Mouse (Mus musculus): Measurements from ENCODE around the gene Lck. TPM values are rescaled to one million over a fixed set of nuclear protein-coding genes. Genes with fewer than 3 reads are reported as not detected.

Lck gene
- total RNA-seq, 2 experiments from 2014 or later: not detected

GRCm38 (mm10) chr4:129578466-129578865, 5.0 kb upstream of the Lck start, which contains the start of gene Fam167b:
Gene Fam167b, minus strand, starts transcription at chr4:129578549.
- no peak for TF ChIP-seq CTCF (IDR thresholded peaks at IDR 0.05)
- Histone ChIP-seq H3K4me3 (peak within 1 kb of the TSS; percentile 36), H3K27ac (no peak within 1 kb of the TSS)
- intact Hi-C loops (cut with DNase I): no loop called here
- peak; percentile 36 for DNase-seq

DNA sequence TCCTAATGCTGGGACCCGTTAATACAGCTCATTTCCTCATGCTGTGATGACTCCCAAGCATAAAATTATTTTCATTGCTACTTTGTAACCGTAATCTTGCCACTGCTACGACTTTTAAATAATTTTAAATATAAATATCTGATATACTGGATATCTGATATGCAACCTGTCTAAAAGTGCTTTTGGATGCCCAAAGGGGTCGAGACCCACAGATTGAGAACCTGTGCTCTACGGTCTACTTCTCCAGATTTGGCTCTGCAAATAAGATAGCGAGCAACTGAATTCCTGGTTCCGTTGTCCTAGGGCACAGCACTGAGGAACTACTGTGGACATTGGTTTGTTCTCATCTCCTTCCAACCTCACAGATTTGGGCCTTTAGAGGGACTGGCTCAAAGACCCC, 4.2 kb upstream of the Lck start:
- TF ChIP-seq CTCF (IDR thresholded peaks at IDR 0.05): no peak
- H3K4me3 ChIP-seq: no peak overlapping the region
- no peak for DNase-seq
- intact Hi-C loops (cut with DNase I): no loop called here
- H3K27ac ChIP-seq: no peak overlapping the region

GRCm38 (mm10) chr4:129576863-129577491, 3.5 kb upstream of the Lck start:
- no peak overlapping the region for H3K27ac ChIP-seq
- peak; percentile 75 for TF ChIP-seq CTCF (IDR thresholded peaks at IDR 0.05)
- DNase-seq: peak; percentile 78
- intact Hi-C loops (cut with DNase I): no loop called here
- peak overlapping the region; percentile 36 for H3K4me3 ChIP-seq

DNA sequence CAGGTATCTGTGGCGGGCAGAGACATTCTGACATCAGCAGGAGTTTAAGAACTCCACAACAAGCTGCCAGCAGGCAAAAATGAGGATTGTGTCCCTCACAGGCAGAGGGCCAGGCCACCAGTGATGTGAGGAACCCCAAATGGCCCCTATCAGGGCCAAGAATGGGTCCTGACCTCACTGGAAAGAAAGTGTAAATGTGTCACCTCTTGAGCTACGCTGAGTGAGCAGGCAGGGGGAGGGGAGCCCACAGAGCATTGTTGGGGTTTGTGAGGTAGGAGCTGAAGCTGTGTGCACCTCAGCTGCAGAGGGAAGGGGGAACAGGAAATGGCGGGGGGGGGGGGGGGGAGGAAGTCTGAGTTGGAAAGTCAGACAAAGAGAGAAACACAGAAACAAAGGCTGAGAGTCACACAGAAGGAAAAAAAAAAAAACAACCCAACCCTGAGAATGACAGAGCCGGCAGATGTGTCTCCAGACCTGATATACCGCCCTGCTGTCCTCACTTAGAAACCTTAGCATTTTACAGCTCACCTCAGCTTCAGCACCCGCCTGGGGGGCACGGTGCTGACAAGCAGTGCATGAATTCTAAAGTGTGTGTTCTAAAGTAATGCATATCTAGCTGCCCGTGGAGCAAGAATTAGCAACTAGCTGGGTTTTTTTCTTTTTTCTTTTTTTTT, 1.9 kb upstream of the Lck start:
- Histone ChIP-seq H3K27ac (no peak overlapping the region), H3K4me3 (no peak overlapping the region)
- intact Hi-C loops (cut with DNase I): no loop called here
- DNase-seq: no peak
- no peak for TF ChIP-seq CTCF (IDR thresholded peaks at IDR 0.05)

DNA sequence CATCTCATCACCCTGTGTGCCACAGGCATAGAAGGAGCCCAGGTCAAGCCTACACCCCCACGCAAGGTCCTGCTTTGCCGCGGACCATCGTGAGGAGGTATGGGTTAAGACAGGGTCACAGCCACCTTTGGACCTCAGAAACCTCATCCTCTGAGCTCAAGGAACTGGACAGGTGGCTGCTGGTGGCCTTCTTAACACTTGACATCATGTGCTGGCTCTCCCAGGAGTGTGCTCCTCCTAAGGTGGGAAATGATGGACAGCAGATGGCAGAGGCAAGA, 409 bp downstream of the Lck start:
- intact Hi-C loops (cut with DNase I): no loop called here
- no peak for DNase-seq
- no peak for TF ChIP-seq CTCF (IDR thresholded peaks at IDR 0.05)
- no peak overlapping the region for H3K4me3 ChIP-seq
- no peak overlapping the region for H3K27ac ChIP-seq

GRCm38 (mm10) chr4:129572236-129573092, 977 bp downstream of the Lck start:
- TF ChIP-seq CTCF (IDR thresholded peaks at IDR 0.05): no peak
- intact Hi-C loops (cut with DNase I): no loop called here
- DNase-seq: no peak
- no peak overlapping the region for H3K27ac ChIP-seq
- H3K4me3 ChIP-seq: no peak overlapping the region

DNA sequence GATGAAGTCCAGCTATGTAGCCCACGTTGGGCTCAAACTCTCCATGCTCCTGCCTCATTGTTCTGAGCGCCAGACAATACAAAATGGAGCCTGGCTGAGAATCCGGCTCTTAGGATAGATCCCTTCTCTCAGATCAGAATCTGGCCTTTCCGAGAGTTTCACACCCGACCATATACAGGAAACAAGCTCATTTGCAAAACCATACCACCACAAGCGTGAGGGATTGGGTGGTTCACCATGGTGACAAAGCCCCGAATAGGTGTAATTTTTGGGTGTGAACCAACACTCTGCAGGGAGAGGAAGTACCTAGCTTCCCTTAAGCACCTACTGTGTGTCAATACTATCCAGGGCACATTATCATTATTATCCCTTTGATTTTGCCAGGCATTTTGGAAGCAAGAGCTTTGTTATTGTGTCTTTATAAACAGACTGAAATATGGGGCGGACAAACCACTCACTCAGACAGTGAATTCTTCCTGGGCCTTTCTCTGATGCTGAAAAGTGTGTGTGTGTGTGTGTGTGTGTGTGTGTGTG, 1.8 kb downstream of the Lck start:
- intact Hi-C loops (cut with DNase I): no loop called here
- no peak for DNase-seq
- no peak overlapping the region for H3K4me3 ChIP-seq
- no peak for TF ChIP-seq CTCF (IDR thresholded peaks at IDR 0.05)
- no peak overlapping the region for H3K27ac ChIP-seq

- no peak for TF ChIP-seq CTCF (IDR thresholded peaks at IDR 0.05)
- Histone ChIP-seq H3K4me3 (no peak overlapping the region), H3K27ac (no peak overlapping the region)
- DNase-seq: no peak
- intact Hi-C loops (cut with DNase I): no loop called here
Observed at GRCm38 (mm10) chr4:129570028-129570427, 3.4 kb downstream of the Lck start.

DNA sequence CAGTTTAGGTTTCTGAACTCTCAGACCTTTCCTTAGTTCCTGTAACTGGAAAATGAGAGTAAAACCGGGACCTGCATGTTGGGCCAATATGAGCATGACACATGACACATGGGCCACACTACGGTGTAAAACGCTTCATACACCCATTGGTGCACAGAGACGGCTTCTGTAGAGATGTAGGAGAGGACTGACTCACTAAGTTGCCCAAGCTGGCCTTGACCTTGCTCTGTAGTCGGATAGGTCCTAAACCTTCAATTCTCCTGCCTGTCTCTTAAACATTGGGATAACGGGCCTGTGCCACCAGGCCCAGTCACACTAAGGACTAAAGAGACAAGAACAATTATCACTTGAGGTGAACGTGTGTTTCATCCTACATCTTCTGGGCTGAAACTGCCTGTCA, 5.1 kb downstream of the Lck start:
- Histone ChIP-seq H3K4me3 (no peak overlapping the region), H3K27ac (no peak overlapping the region)
- no peak for TF ChIP-seq CTCF (IDR thresholded peaks at IDR 0.05)
- no peak for DNase-seq
- intact Hi-C loops (cut with DNase I): no loop called here

GRCm38 (mm10) chr4:129565139-129565538, 8.3 kb downstream of the Lck start:
- no peak overlapping the region for H3K4me3 ChIP-seq
- intact Hi-C loops (cut with DNase I): no loop called here
- no peak for TF ChIP-seq CTCF (IDR thresholded peaks at IDR 0.05)
- DNase-seq: no peak
- no peak overlapping the region for H3K27ac ChIP-seq

DNA sequence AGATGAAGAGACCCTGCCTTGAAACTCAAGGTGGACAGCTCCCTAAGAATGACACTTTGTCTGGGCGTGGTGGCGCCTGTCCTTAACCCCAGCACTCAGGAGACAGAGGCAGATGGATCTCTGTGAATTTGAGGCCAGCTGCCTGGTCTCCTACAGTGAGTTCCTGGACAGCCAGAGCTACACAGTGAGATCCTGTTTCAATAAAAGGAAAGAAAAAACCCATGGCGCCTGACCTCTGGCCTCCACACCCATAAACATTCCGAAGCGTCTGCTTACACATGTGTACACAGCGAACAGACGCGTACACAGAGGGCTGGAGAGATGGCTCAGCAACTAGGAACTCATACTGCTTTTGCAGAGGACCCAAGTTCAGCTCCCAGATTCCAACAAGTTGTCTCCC, 9.7 kb downstream of the Lck start:
- no peak for DNase-seq
- intact Hi-C loops (cut with DNase I): no loop called here
- no peak for TF ChIP-seq CTCF (IDR thresholded peaks at IDR 0.05)
- Histone ChIP-seq H3K27ac (no peak overlapping the region), H3K4me3 (no peak overlapping the region)

DNA sequence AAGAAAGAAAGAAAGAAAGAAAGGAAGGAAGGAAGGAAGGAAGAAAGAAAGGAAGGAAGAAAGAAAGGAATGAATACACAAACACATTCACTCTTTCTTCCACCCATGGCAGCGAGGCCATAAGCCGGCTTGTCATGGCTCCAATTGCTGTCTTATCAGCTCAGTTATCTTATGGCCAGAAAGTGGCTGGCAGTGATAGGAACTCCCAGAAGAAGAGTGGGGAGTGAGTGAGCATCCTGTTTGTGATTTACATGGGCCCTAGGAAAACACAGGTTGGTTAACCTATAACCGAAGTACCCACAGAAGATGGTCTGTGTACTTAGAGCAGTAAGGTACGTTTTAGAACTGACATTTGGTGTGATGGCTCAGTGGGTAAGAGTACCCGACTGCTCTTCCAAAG, 12.3 kb downstream of the Lck start:
- TF ChIP-seq CTCF (IDR thresholded peaks at IDR 0.05): no peak
- intact Hi-C loops (cut with DNase I): no loop called here
- DNase-seq: no peak
- Histone ChIP-seq H3K4me3 (no peak overlapping the region), H3K27ac (no peak overlapping the region)

DNA sequence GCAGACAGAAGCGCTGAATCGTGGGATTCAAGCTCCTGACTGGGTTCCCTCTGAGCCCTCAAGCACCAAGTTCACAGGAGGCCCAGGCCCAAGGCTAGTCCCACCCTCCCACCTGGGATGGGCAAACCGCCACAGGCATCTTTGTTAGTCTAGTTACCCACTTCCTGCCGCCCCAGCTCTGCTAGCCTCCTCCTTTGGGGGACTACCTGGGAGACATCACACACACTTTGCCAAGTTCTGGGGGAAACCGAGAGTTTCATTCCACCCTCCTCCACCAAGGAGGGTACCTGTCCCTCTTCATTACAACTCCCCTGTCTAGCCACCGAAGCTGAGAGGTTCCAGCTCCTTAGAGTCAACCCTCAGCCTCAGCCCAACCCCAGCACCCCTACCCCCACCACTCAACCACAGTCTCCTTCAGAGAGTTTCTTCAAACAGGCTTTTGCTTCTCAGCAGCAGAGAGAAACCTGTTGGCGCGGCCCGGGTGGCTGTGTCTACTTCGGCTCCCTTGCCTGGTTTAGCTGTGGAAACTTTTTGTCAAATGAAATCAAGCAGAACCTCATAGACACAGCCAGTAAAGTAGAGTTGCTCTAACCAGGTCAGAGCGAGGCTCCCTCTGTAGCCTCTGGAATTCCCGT, 15.0 kb downstream of the Lck start:
- Histone ChIP-seq H3K4me3 (no peak overlapping the region), H3K27ac (no peak overlapping the region)
- TF ChIP-seq CTCF (IDR thresholded peaks at IDR 0.05): no peak
- intact Hi-C loops (cut with DNase I): no loop called here
- no peak for DNase-seq

Measured in gastrocnemius, adult 2 months (tissue).